Mouse (Mus musculus) MEL (cell line): Measurements from ENCODE around the gene Fdx1. TPM values are rescaled to one million over a fixed set of nuclear protein-coding genes. Genes with fewer than 3 reads are reported as not detected.

Experiments
- DNase-seq: peaks from one replicate; pipeline ENCODE4 v3.0.0; 2011; ENCODE audit warnings: low read depth, low spot score
- H3K27ac ChIP-seq: 2 replicates; pipeline ENCODE4 v1.5.1; 2012; ENCODE audit warnings: low read depth, mild to moderate bottlenecking, control low read depth, low read length, moderate library complexity; ENCODE audit not compliant: control insufficient read depth
- H3K27me3 ChIP-seq, 2 experiments: fragments of 150-350 bp in 1 of 2; sonication (generic) in 1 of 2; 2 replicates each; pipeline ENCODE4 v1.6.1; 2012; ENCODE audit warnings: low read length in 2 of 2, mild to moderate bottlenecking in 2 of 2, improper control_type of control experiment in 1 of 2, moderate library complexity in 1 of 2; ENCODE audit not compliant: insufficient read depth in 2 of 2, control insufficient read depth in 1 of 2
- H3K36me3 ChIP-seq, 2 experiments: 2 replicates each; pipeline ENCODE4 v1.6.1; 2012 to 2014; ENCODE audit warnings: low read length in 2 of 2, improper control_type of control experiment in 1 of 2, inconsistent platforms in 1 of 2, mild to moderate bottlenecking in 1 of 2; ENCODE audit not compliant: insufficient read depth in 2 of 2, control insufficient read depth in 1 of 2
- H3K4me1 ChIP-seq, 2 experiments: fragments of 150-350 bp in 1 of 2; sonication (generic) in 1 of 2; 2 replicates each; pipeline ENCODE4 v1.6.1; 2012; ENCODE audit warnings: low read length in 2 of 2, improper control_type of control experiment in 1 of 2, mild to moderate bottlenecking in 1 of 2; ENCODE audit not compliant: insufficient read depth in 2 of 2, control insufficient read depth in 1 of 2
- H3K4me3 ChIP-seq, 2 experiments: fragments of 150-350 bp in 1 of 2; sonication (generic) in 1 of 2; 2 replicates each; pipeline ENCODE4 v1.5.1; 2012; ENCODE audit warnings: low read depth in 2 of 2, low read length in 2 of 2, mild to moderate bottlenecking in 2 of 2, moderate library complexity in 2 of 2, control low read depth in 1 of 2, improper control_type of control experiment in 1 of 2; ENCODE audit not compliant: control insufficient read depth in 1 of 2, insufficient read depth in 1 of 2
- H3K79me2 ChIP-seq: 2 replicates; pipeline ENCODE4 v1.6.1; 2012; ENCODE audit warnings: mild to moderate bottlenecking, low read length, moderate library complexity; ENCODE audit not compliant: control insufficient read depth, poor library complexity, insufficient read depth
- H3K9ac ChIP-seq: 2 replicates; pipeline ENCODE4 v1.6.1; 2012; ENCODE audit warnings: low read depth, mild to moderate bottlenecking, control low read depth, low read length, moderate library complexity; ENCODE audit not compliant: control insufficient read depth, poor library complexity, severe bottlenecking
- H3K9me3 ChIP-seq: fragments of 150-350 bp; sonication (generic); replicated peaks from 2 replicates; pipeline ENCODE4 v1.6.1; 2012; ENCODE audit warnings: mild to moderate bottlenecking, low read length, improper control_type of control experiment, moderate library complexity; ENCODE audit not compliant: insufficient read depth
- CTCF ChIP-seq, 3 experiments: IDR thresholded peaks in 2 of 3; conservative IDR thresholded peaks in 1 of 3; 2 replicates each; pipeline ENCODE4 v1.5.1; 2011 to 2012; ENCODE audit warnings: low read length in 3 of 3, low read depth in 2 of 3, mild to moderate bottlenecking in 2 of 3, improper control_type of control experiment in 1 of 3, inconsistent platforms in 1 of 3, mixed read lengths in 1 of 3, moderate library complexity in 1 of 3; ENCODE audit not compliant: control insufficient read depth in 1 of 3, insufficient read depth in 1 of 3, poor library complexity in 1 of 3, severe bottlenecking in 1 of 3
- EP300 ChIP-seq, 2 experiments: IDR thresholded peaks; 2 replicates each; pipeline ENCODE4 v1.6.1; 2011; ENCODE audit warnings: improper control_type of control experiment in 2 of 2, low read length in 2 of 2, low read depth in 1 of 2, mild to moderate bottlenecking in 1 of 2
- GATA1 ChIP-seq: IDR thresholded peaks from 2 replicates; pipeline ENCODE4 v1.6.1; 2011; ENCODE audit warnings: low read depth, low read length, improper control_type of control experiment
- JUND ChIP-seq: IDR thresholded peaks from 2 replicates; pipeline ENCODE4 v1.6.1; 2011; ENCODE audit warnings: low read depth, mild to moderate bottlenecking, improper control_type of control experiment, low read length
- KAT2A ChIP-seq: conservative IDR thresholded peaks from 2 replicates; pipeline ENCODE4 v1.6.1; 2012; ENCODE audit warnings: low read depth, low read length, improper control_type of control experiment, inconsistent platforms
- MXI1 ChIP-seq: IDR thresholded peaks from 2 replicates; pipeline ENCODE4 v1.6.1; 2011; ENCODE audit warnings: mild to moderate bottlenecking, low read depth, low read length, improper control_type of control experiment
- POLR2AphosphoS2 ChIP-seq: IDR thresholded peaks from 2 replicates; pipeline ENCODE4 v1.6.1; 2011; ENCODE audit warnings: low read length, improper control_type of control experiment
- RAD21 ChIP-seq: IDR thresholded peaks from 2 replicates; pipeline ENCODE4 v1.6.1; 2011; ENCODE audit warnings: mild to moderate bottlenecking, low read depth, low read length, improper control_type of control experiment
- SIN3A ChIP-seq: IDR thresholded peaks from 2 replicates; pipeline ENCODE4 v1.6.1; 2012; ENCODE audit warnings: low read length, improper control_type of control experiment, inconsistent platforms
- SMC3 ChIP-seq: IDR thresholded peaks from 2 replicates; pipeline ENCODE4 v1.6.1; 2011; ENCODE audit warnings: low read depth, low read length, improper control_type of control experiment
- TAL1 ChIP-seq: IDR thresholded peaks from 2 replicates; pipeline ENCODE4 v1.6.1; 2012; ENCODE audit warnings: mild to moderate bottlenecking, inconsistent platforms, low read length, moderate library complexity, mixed read lengths
- TCF12 ChIP-seq: IDR thresholded peaks from 2 replicates; pipeline ENCODE4 v1.6.1; 2014; ENCODE audit warnings: low read depth, mild to moderate bottlenecking, inconsistent platforms, low read length, improper control_type of control experiment, moderate library complexity
- UBTF ChIP-seq: IDR thresholded peaks from 2 replicates; pipeline ENCODE4 v1.6.1; 2012; ENCODE audit warnings: low read depth, mild to moderate bottlenecking, inconsistent platforms, low read length, improper control_type of control experiment, moderate library complexity, borderline replicate concordance; ENCODE audit not compliant: insufficient read depth
- ZC3H11A ChIP-seq: IDR thresholded peaks from 2 replicates; pipeline ENCODE4 v1.6.1; 2012; ENCODE audit warnings: low read depth, mild to moderate bottlenecking, inconsistent platforms, low read length, improper control_type of control experiment
- ZMIZ1 ChIP-seq: IDR thresholded peaks from 2 replicates; pipeline ENCODE4 v1.6.1; 2012; ENCODE audit warnings: low read depth, mild to moderate bottlenecking, inconsistent platforms, low read length, improper control_type of control experiment, moderate library complexity
- ZNF384 ChIP-seq: IDR thresholded peaks from 2 replicates; pipeline ENCODE4 v1.6.1; 2012; ENCODE audit warnings: low read depth, mild to moderate bottlenecking, inconsistent platforms, low read length, improper control_type of control experiment
- polyA plus RNA-seq, 2 experiments: library from polyadenylated mRNA; stranded (reverse) in 1 of 2; unstranded in 1 of 2; fragments of >175 nt in 1 of 2; fragments of >200 nt in 1 of 2; gene quantifications; 2 replicates each; pipeline versions ENCODE4 v1.2.1 to v1.2.4; 2012; ENCODE audit warnings: low replicate concordance in 2 of 2, low read depth in 1 of 2; ENCODE audit not compliant: insufficient read length in 2 of 2, insufficient read depth in 1 of 2, missing spikeins in 1 of 2
- total RNA-seq: library from RNA; depleted of rRNA; stranded (reverse); fragments of 300-350 nt; gene quantifications from 2 replicates; pipeline ENCODE4 v1.2.3, GENCODE M21; 2012

Fdx1 gene
- total and polyA plus RNA-seq, 3 experiments: 39.3 to 40.4 TPM; not detected in 1

- TF ChIP-seq RAD21 (peak; percentile 67), TAL1 (no peak), SMC3 (peak; percentile 76), MXI1 (no peak), TCF12 (no peak), POLR2AphosphoS2 (no peak), GATA1 (no peak), ZMIZ1 (no peak), ZNF384 (peak; percentile 87), JUND (no peak)
Observed at GRCm38 (mm10) chr9:51993486-51994275, 30.3 kb upstream of the Fdx1 start (continued).

- H3K4me1 ChIP-seq: no peaks in the 10 kb centered on the region
Observed at GRCm38 (mm10) chr9:51991241-51991876, 28.0 kb upstream of the Fdx1 start.

GRCm38 (mm10) chr9:51990828-51991227 is 27.5 kb upstream of the Fdx1 start:
- TF ChIP-seq CTCF (IDR thresholded peaks at IDR 0.05 in 2 of 3, conservative IDR thresholded peaks at IDR 0.05 in 1 of 3; ENCODE audit: control insufficient read depth in 1 of 3, insufficient read depth in 1 of 3, low read depth in 2 of 3, low read length in 3 of 3, poor library complexity in 1 of 3, severe bottlenecking in 1 of 3) (peak; percentile 34 to 73 (median 53); a peak in 5 of 6 replicates), EP300 (IDR thresholded peaks at IDR 0.05; ENCODE audit: low read depth in 1 of 2, low read length in 2 of 2) (no peak), SIN3A (no peak), ZC3H11A (peak; percentile 67), UBTF (no peak), SMC3 (peak; percentile 81), RAD21 (peak; percentile 62)
- TF ChIP-seq, all 39 proteins: peak for 4
- Histone ChIP-seq H3K4me3 (no peak overlapping the region), H3K79me2 (no peaks in the 10 kb centered on the region), H3K36me3 (no peaks in the 10 kb centered on the region), H3K27ac (no peak overlapping the region), H3K9me3 (no peaks in the 10 kb centered on the region), H3K27me3 (peaks cover 5% of the 10 kb centered on the region in 2 experiments), H3K9ac (no peak overlapping the region), H3K4me1 (no peaks in the 10 kb centered on the region)
- peak; percentile 57 for DNase-seq

More at GRCm38 (mm10) chr9:51991241-51991876, 28.0 kb upstream of the Fdx1 start:
- H3K4me3 ChIP-seq: no peak overlapping the region
- no peak overlapping the region for H3K27ac ChIP-seq
- H3K9me3 ChIP-seq: no peaks in the 10 kb centered on the region
- H3K79me2 ChIP-seq: no peaks in the 10 kb centered on the region
- no peak overlapping the region for H3K9ac ChIP-seq
- no peak for TF ChIP-seq POLR2AphosphoS2
- TF ChIP-seq ZC3H11A: peak; percentile 31; the same call in 1 of the 2 replicates
- no peak for TF ChIP-seq KAT2A
- peak; percentile 23 for TF ChIP-seq SMC3
- peak; percentile 40 for TF ChIP-seq RAD21
- peak in 1 of 3 experiments; percentile 39; a peak in 2 of 6 replicates for TF ChIP-seq CTCF (IDR thresholded peaks at IDR 0.05 in 2 of 3, conservative IDR thresholded peaks at IDR 0.05 in 1 of 3; ENCODE audit: control insufficient read depth in 1 of 3, insufficient read depth in 1 of 3, low read depth in 2 of 3, low read length in 3 of 3, poor library complexity in 1 of 3, severe bottlenecking in 1 of 3)
- peaks cover 5% of the 10 kb centered on the region in 2 experiments for H3K27me3 ChIP-seq
- no peaks in the 10 kb centered on the region for H3K36me3 ChIP-seq
- no peak for DNase-seq
